Mouse (Mus musculus) c-Kit-positive CD71-positive TER-119-positive erythroid progenitor cells, embryonic 14.5 days (primary cell): Measurements from ENCODE around the gene Ap1s3.

ENCODE experiments used
- DNase-seq: peaks from one replicate; pipeline ENCODE4 v3.0.0-alpha.2; 2013; ENCODE audit warnings: low spot score

Ap1s3 gene

GRCm38 (mm10) chr1:79592721-79593277 is 79.0 kb downstream of the Ap1s3 start:
- DNase-seq, result no peak

- DNase-seq, result no peak
Observed at GRCm38 (mm10) chr1:79591091-79591490, 80.7 kb downstream of the Ap1s3 start.

- DNase-seq, result no peak
Observed at GRCm38 (mm10) chr1:79589971-79590763, 81.6 kb downstream of the Ap1s3 start.

- no peak for DNase-seq
Observed at GRCm38 (mm10) chr1:79589424-79589823, 82.3 kb downstream of the Ap1s3 start.

GRCm38 (mm10) chr1:79581136-79581679 is 90.6 kb downstream of the Ap1s3 start:
- peak; percentile 8 for DNase-seq

GRCm38 (mm10) chr1:79577357-79577756 is 94.4 kb downstream of the Ap1s3 start:
- no peak for DNase-seq

- no peak for DNase-seq
Observed at GRCm38 (mm10) chr1:79571912-79572311, 99.9 kb downstream of the Ap1s3 start.

- DNase-seq, result no peak
Observed at GRCm38 (mm10) chr1:79571126-79571525, 100.6 kb downstream of the Ap1s3 start.

GRCm38 (mm10) chr1:79561186-79561585 is 110.6 kb downstream of the Ap1s3 start:
- DNase-seq, result no peak
